Comparison of ENCODE assay signal across 20 mouse cellular contexts in genomic region chr15:85311058-85311657, GRCm38 (mm10). TPM values are rescaled to one million over a fixed set of nuclear protein-coding genes. Genes with fewer than 3 reads are reported as not detected.
DNase-seq lines count a peak whose midpoint lies in the region; ATAC-seq lines count a peak whose summit lies in the region.
"Had no signal": no experiment of that assay in that cellular context is flagged by ENCODE, and none has a peak within 500 bp of the region (broad histone marks: within the 10 kb centered on the region; RNA-seq: fewer than 3 reads in every experiment).

No protein-coding gene starts in this region.

- H3K4me3 ChIP-seq in lung, embryonic 15.5 days: no peak overlapping the region
- H3K4me3 ChIP-seq in midbrain, embryonic 16.5 days (ENCODE audit: low read depth, low read length): no peak overlapping the region
- no peak overlapping the region for H3K4me3 ChIP-seq in midbrain, embryonic 13.5 days (replicated peaks)
- no peak overlapping the region for H3K4me3 ChIP-seq in stomach, embryonic 14.5 days (ENCODE audit: low read depth, low read length)
- no peak overlapping the region for H3K4me3 ChIP-seq in kidney, embryonic 14.5 days (ENCODE audit: low read length)
- H3K4me3 ChIP-seq: forebrain, embryonic 10.5 days; hindbrain, embryonic 10.5 days; limb, embryonic 12.5 days; liver, embryonic 13.5 days had no signal

- WGBS in lung, embryonic 15.5 days: 44% methylated on average over 10 of the region's 10 CpGs
- WGBS in midbrain, embryonic 16.5 days: 54% methylated on average over 10 of the region's 10 CpGs
- 65% methylated on average over 10 of the region's 10 CpGs for WGBS in midbrain, embryonic 13.5 days
- 53% methylated on average over 10 of the region's 10 CpGs for WGBS in stomach, embryonic 14.5 days
- 66% methylated on average over 10 of the region's 10 CpGs for WGBS in kidney, embryonic 14.5 days

- H3K9me3 ChIP-seq in lung, embryonic 15.5 days: no peaks in the 10 kb centered on the region
- H3K9me3 ChIP-seq in midbrain, embryonic 16.5 days (replicated peaks; ENCODE audit: control insufficient read depth, low read length, poor library complexity, severe bottlenecking): no peaks in the 10 kb centered on the region
- H3K9me3 ChIP-seq in midbrain, embryonic 13.5 days: no peaks in the 10 kb centered on the region
- no peaks in the 10 kb centered on the region for H3K9me3 ChIP-seq in stomach, embryonic 14.5 days (ENCODE audit: control insufficient read depth, low read depth, low read length)
- no peaks in the 10 kb centered on the region for H3K9me3 ChIP-seq in kidney, embryonic 14.5 days (ENCODE audit: control insufficient read depth, low read length)
- H3K9me3 ChIP-seq: forebrain, embryonic 10.5 days; hindbrain, embryonic 10.5 days had no signal

- no peak overlapping the region for H3K4me2 ChIP-seq in lung, embryonic 15.5 days
- no peak overlapping the region for H3K4me2 ChIP-seq in midbrain, embryonic 16.5 days (ENCODE audit: low read length)
- H3K4me2 ChIP-seq in midbrain, embryonic 13.5 days (replicated peaks): no peak overlapping the region
- H3K4me2 ChIP-seq in stomach, embryonic 14.5 days (replicated peaks; ENCODE audit: low read depth, low read length): no peak overlapping the region
- H3K4me2 ChIP-seq in kidney, embryonic 14.5 days (replicated peaks; ENCODE audit: low read depth, low read length): no peak overlapping the region
- H3K4me2 ChIP-seq: heart, embryonic 11.5 days; limb, embryonic 12.5 days; liver, embryonic 13.5 days had no signal

- H3K4me1 ChIP-seq in lung, embryonic 15.5 days: peaks cover 35% of the 10 kb centered on the region
- H3K4me1 ChIP-seq in midbrain, embryonic 16.5 days (ENCODE audit: control insufficient read depth, insufficient read depth, low read length): peaks cover 4% of the 10 kb centered on the region; the same call in 1 of the 2 replicates
- peaks cover 21% of the 10 kb centered on the region for H3K4me1 ChIP-seq in midbrain, embryonic 13.5 days (replicated peaks)
- 0 out of 2 replicates have a peak, but pooled peaks cover 3% of the 10 kb centered on the region for H3K4me1 ChIP-seq in stomach, embryonic 14.5 days (ENCODE audit: control insufficient read depth, insufficient read depth, low read length)
- no peaks in the 10 kb centered on the region for H3K4me1 ChIP-seq in kidney, embryonic 14.5 days (ENCODE audit: control insufficient read depth, insufficient read depth, low read length)
- H3K4me1 ChIP-seq: limb, embryonic 12.5 days had no signal

- ATAC-seq in lung, embryonic 15.5 days (ENCODE audit: borderline replicate concordance, extremely low read depth, low FRiP score, low TSS enrichment): peak; percentile 64; the same call in 1 of the 2 replicates
- ATAC-seq in midbrain, embryonic 16.5 days: peak; percentile 25; the same call in 1 of the 2 replicates
- no peak for ATAC-seq in midbrain, embryonic 13.5 days
- ATAC-seq in stomach, embryonic 14.5 days (ENCODE audit: insufficient number of reproducible peaks, insufficient read depth, low FRiP score, low read depth): peak; percentile 71
- no peak for ATAC-seq in kidney, embryonic 14.5 days (ENCODE audit: low FRiP score, low TSS enrichment)
- ATAC-seq: forebrain, embryonic 16.5 days had no signal

- no peak for DNase-seq in lung, postnatal 10 days
- DNase-seq in cerebellum, postnatal 10 days: no peak
- DNase-seq: adrenal gland, adult 2 months; cerebellum, adult 11-12 months; gastrocnemius, postnatal 10 days; kidney, adult 9 months; kidney, postnatal 25 days; layer of hippocampus, postnatal 36 days; liver, embryonic 13.5 days; thymus, postnatal 25 days had no signal

- H3K36me3 ChIP-seq in lung, embryonic 15.5 days: no peaks in the 10 kb centered on the region
- no peaks in the 10 kb centered on the region for H3K36me3 ChIP-seq in midbrain, embryonic 16.5 days (ENCODE audit: control insufficient read depth, insufficient read depth, low read length)
- H3K36me3 ChIP-seq in midbrain, embryonic 13.5 days: no peaks in the 10 kb centered on the region
- H3K36me3 ChIP-seq in stomach, embryonic 14.5 days (ENCODE audit: control insufficient read depth, insufficient read depth, low read length): no peaks in the 10 kb centered on the region
- H3K36me3 ChIP-seq in kidney, embryonic 14.5 days (ENCODE audit: control insufficient read depth, insufficient read depth, low read length): no peaks in the 10 kb centered on the region
- H3K36me3 ChIP-seq: forebrain, embryonic 10.5 days; hindbrain, embryonic 10.5 days; limb, embryonic 12.5 days; liver, embryonic 13.5 days had no signal

- no peaks in the 10 kb centered on the region for H3K27me3 ChIP-seq in lung, embryonic 15.5 days
- H3K27me3 ChIP-seq in midbrain, embryonic 16.5 days (ENCODE audit: control insufficient read depth, insufficient read depth, low read depth, low read length): no peaks in the 10 kb centered on the region
- H3K27me3 ChIP-seq in midbrain, embryonic 13.5 days: no peaks in the 10 kb centered on the region; the same call in 1 of the 2 replicates
- H3K27me3 ChIP-seq in stomach, embryonic 14.5 days (ENCODE audit: control insufficient read depth, insufficient read depth, low read length): no peaks in the 10 kb centered on the region
- H3K27me3 ChIP-seq in kidney, embryonic 14.5 days (ENCODE audit: control insufficient read depth, insufficient read depth, low read length): no peaks in the 10 kb centered on the region
- H3K27me3 ChIP-seq: liver, embryonic 13.5 days had no signal

- H3K27ac ChIP-seq in lung, embryonic 15.5 days: peak overlapping the region; percentile 70
- no peak overlapping the region for H3K27ac ChIP-seq in midbrain, embryonic 16.5 days (ENCODE audit: low read length)
- no peak overlapping the region for H3K27ac ChIP-seq in midbrain, embryonic 13.5 days
- H3K27ac ChIP-seq in stomach, embryonic 14.5 days (ENCODE audit: low read length): no peak overlapping the region
- H3K27ac ChIP-seq in kidney, embryonic 14.5 days (ENCODE audit: low read depth, low read length): no peak overlapping the region
- H3K27ac ChIP-seq: forebrain, embryonic 10.5 days; hindbrain, embryonic 10.5 days; limb, embryonic 12.5 days; liver, embryonic 13.5 days had no signal

- no peak overlapping the region for H3K9ac ChIP-seq in lung, embryonic 15.5 days
- H3K9ac ChIP-seq in midbrain, embryonic 16.5 days (ENCODE audit: low read depth, low read length): no peak overlapping the region
- no peak overlapping the region for H3K9ac ChIP-seq in midbrain, embryonic 13.5 days (replicated peaks)
- H3K9ac ChIP-seq in stomach, embryonic 14.5 days (replicated peaks; ENCODE audit: low read depth, low read length): no peak overlapping the region
- H3K9ac ChIP-seq in kidney, embryonic 14.5 days (ENCODE audit: low read depth, low read length): no peak overlapping the region
- H3K9ac ChIP-seq: limb, embryonic 12.5 days; liver, embryonic 13.5 days had no signal

RNA-seq across cellular contexts. Expression of gene Atxn10, which starts 24.9 kb away (rescaled TPM):
- 344 and 350 TPM in 2 replicates for polyA plus RNA-seq in lung, embryonic 15.5 days (2015; fragmentation: Nextera tagmentation; extraction: Ambion mirVana)
- 538 and 548 TPM in 2 replicates for polyA plus RNA-seq in midbrain, embryonic 16.5 days (2015; fragmentation: Nextera tagmentation; extraction: Ambion mirVana)
- 513 and 524 TPM in 2 replicates for polyA plus RNA-seq in midbrain, embryonic 13.5 days (2015; fragmentation: Nextera tagmentation; extraction: Ambion mirVana)
- polyA plus RNA-seq in stomach, embryonic 14.5 days (2014; fragmentation: Nextera tagmentation; extraction: Ambion mirVana): 258 and 265 TPM in 2 replicates
- polyA plus RNA-seq in kidney, embryonic 14.5 days (2014; fragmentation: Nextera tagmentation; extraction: Ambion mirVana): 249 and 297 TPM in 2 replicates

Comparison
In these comparisons a context has a peak if more than half of its experiments do, and no peak if none do; other contexts are left out.
1. ATAC-seq: peak in lung, embryonic 15.5 days (single experiment), midbrain, embryonic 16.5 days (single experiment) and stomach, embryonic 14.5 days (single experiment); none in midbrain, embryonic 13.5 days (single experiment) and kidney, embryonic 14.5 days (single experiment).